Mouse (Mus musculus): ENCODE data around the gene Dpm2. TPM values are rescaled to one million over a fixed set of nuclear protein-coding genes. Genes with fewer than 3 reads are reported as not detected.

Gene Dpm2
- polyA plus RNA-seq, 1 experiment from 2014 or later: 111 TPM

DNA sequence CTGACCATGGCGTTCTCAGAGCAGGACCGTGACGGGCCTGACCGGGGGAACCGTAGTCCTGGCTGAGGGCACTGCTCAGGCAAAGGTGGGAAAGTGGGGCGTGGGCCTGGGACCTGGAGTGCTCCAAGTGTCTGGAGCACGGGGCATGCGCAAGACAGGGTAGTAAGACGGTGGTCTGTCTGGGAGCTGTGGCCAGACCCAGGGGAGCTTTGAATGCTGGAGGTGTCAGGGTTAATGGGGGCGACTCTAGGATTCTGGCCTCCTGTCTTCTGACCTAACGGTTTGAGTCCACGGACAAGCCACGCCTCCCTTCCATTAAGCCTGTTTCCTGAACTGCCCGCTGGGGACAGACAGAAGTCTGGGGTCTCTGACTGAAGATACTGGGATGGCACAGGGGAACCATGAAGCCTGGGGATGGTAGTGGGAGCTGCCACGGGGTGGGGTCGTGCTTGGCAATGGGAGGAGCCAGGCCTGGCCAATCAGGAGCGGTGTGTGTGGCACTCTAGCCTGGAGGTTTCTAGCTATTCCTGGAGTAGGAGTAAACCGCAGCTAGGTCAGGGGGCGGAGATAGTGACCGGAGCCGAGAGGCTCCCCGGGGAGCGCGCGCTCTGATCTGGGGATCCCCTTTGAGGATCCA, 37.6 kb downstream of the Dpm2 start:
- H3K9me3 ChIP-seq: peaks cover 2% of the 10 kb centered on the region; the same call in 1 of the 2 replicates
- peak overlapping the region; percentile 81 for H3K4me3 ChIP-seq
- H3K27me3 ChIP-seq (replicated peaks; ENCODE audit: low read depth, poor library complexity, severe bottlenecking): 0 out of 2 replicates have a peak, but pooled peaks cover 6% of the 10 kb centered on the region
- DNase-seq (ENCODE audit: low spot score): peak; percentile 81
- H3K36me3 ChIP-seq (replicated peaks): peaks cover 17% of the 10 kb centered on the region
- 5% methylated on average over 25 of the region's 25 CpGs for WGBS
- H3K27ac ChIP-seq (replicated peaks): peak overlapping the region; percentile 74
- peaks cover 55% of the 10 kb centered on the region for H3K4me1 ChIP-seq

- H3K9me3 ChIP-seq: peaks cover 2% of the 10 kb centered on the region; the same call in 1 of the 2 replicates
- H3K4me1 ChIP-seq: peaks cover 55% of the 10 kb centered on the region
- 35% methylated on average over 18 of the region's 18 CpGs for WGBS
- H3K27ac ChIP-seq (replicated peaks): peak overlapping the region; percentile 74
- peak overlapping the region; percentile 81 for H3K4me3 ChIP-seq
- DNase-seq (ENCODE audit: low spot score): no peak
- H3K36me3 ChIP-seq (replicated peaks): peaks cover 22% of the 10 kb centered on the region
- H3K27me3 ChIP-seq (replicated peaks; ENCODE audit: low read depth, poor library complexity, severe bottlenecking): 0 out of 2 replicates have a peak, but pooled peaks cover 6% of the 10 kb centered on the region
Measured at GRCm38 (mm10) chr2:32608778-32609435, 38.2 kb downstream of the Dpm2 start.

GRCm38 (mm10) chr2:32610610-32611229, 40.1 kb downstream of the Dpm2 start:
- H3K27ac ChIP-seq (replicated peaks): 0 out of 2 replicates have a peak overlapping the region, but pooled peaks have one; percentile 32
- H3K9me3 ChIP-seq: peaks cover 2% of the 10 kb centered on the region; the same call in 1 of the 2 replicates
- peaks cover 54% of the 10 kb centered on the region for H3K4me1 ChIP-seq
- peak; percentile 61 for DNase-seq (ENCODE audit: low spot score)
- H3K4me3 ChIP-seq: peak overlapping the region; percentile 50
- 18% methylated on average over 23 of the region's 23 CpGs for WGBS
- H3K27me3 ChIP-seq (replicated peaks; ENCODE audit: low read depth, poor library complexity, severe bottlenecking): 0 out of 2 replicates have a peak, but pooled peaks cover 6% of the 10 kb centered on the region
- H3K36me3 ChIP-seq (replicated peaks): peaks cover 37% of the 10 kb centered on the region

DNA sequence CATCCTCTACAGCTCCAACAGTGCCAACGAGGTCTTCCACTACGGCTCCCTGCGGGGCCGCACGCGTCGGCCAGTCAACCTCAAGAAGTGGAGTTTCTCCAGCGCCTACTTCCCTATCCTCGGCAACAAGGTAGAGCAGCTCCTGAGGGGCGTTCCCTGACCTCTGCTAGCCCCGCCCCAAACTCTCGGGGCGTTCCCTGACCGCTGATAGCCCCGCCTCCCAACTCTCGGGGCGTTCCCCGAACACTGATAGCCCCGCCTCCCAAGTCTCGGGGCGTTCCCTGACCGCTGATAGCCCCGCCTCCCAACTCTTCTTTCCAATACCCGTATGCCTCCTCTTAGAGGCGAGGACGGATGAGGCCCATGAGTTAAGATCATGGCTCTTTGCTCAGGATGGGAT, 41.6 kb downstream of the Dpm2 start:
- no peak overlapping the region for H3K27ac ChIP-seq (replicated peaks)
- H3K4me1 ChIP-seq: peaks cover 42% of the 10 kb centered on the region
- H3K36me3 ChIP-seq (replicated peaks): peaks cover 51% of the 10 kb centered on the region
- WGBS: 70% methylated on average over 26 of the region's 26 CpGs
- peaks cover 2% of the 10 kb centered on the region; the same call in 1 of the 2 replicates for H3K9me3 ChIP-seq
- 0 out of 2 replicates have a peak, but pooled peaks cover 6% of the 10 kb centered on the region for H3K27me3 ChIP-seq (replicated peaks; ENCODE audit: low read depth, poor library complexity, severe bottlenecking)
- no peak for DNase-seq (ENCODE audit: low spot score)
- H3K4me3 ChIP-seq: no peak overlapping the region

DNA sequence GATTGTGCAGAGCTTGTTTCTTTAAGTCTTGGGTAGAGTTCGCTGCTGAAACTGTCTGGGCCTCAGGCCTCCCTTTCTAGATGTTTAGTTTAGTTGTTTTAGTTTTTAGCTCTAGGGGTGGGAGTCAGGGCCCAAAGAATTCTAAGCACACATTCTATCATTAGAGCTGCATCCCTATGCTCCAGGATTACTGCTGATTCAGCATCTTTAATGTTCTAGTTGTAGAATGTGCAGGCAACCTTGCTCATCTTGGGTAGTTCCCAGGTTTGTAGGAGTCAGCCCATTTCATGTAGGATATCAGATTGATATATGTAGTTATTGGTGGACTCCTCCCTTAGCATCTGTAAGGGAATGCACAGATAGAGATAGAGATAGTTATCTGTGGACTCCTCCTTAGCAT, 46.5 kb downstream of the Dpm2 start:
- Histone ChIP-seq H3K4me1 (peaks cover 40% of the 10 kb centered on the region), H3K36me3 (replicated peaks) (peaks cover 67% of the 10 kb centered on the region), H3K4me3 (no peak overlapping the region), H3K27me3 (replicated peaks; ENCODE audit: low read depth, poor library complexity, severe bottlenecking) (no peaks in the 10 kb centered on the region), H3K27ac (replicated peaks) (no peak overlapping the region), H3K9me3 (peaks cover 7% of the 10 kb centered on the region; the same call in 1 of the 2 replicates)
- no peak for DNase-seq (ENCODE audit: low spot score)
- WGBS: 100% methylated on average over 1 of the region's 1 CpGs

GRCm38 (mm10) chr2:32617601-32618000, 46.9 kb downstream of the Dpm2 start:
- Histone ChIP-seq H3K36me3 (replicated peaks) (peaks cover 62% of the 10 kb centered on the region), H3K27ac (replicated peaks) (no peak overlapping the region), H3K4me3 (no peak overlapping the region), H3K9me3 (peaks cover 4% of the 10 kb centered on the region; the same call in 1 of the 2 replicates), H3K4me1 (peaks cover 42% of the 10 kb centered on the region), H3K27me3 (replicated peaks; ENCODE audit: low read depth, poor library complexity, severe bottlenecking) (no peaks in the 10 kb centered on the region)
- no peak for DNase-seq (ENCODE audit: low spot score)
- WGBS: 94% methylated on average over 4 of the region's 4 CpGs

GRCm38 (mm10) chr2:32618051-32618450, 47.4 kb downstream of the Dpm2 start:
- WGBS: 75% methylated on average over 9 of the region's 9 CpGs
- peaks cover 58% of the 10 kb centered on the region for H3K36me3 ChIP-seq (replicated peaks)
- H3K27me3 ChIP-seq (replicated peaks; ENCODE audit: low read depth, poor library complexity, severe bottlenecking): no peaks in the 10 kb centered on the region
- peaks cover 44% of the 10 kb centered on the region for H3K4me1 ChIP-seq
- peaks cover 4% of the 10 kb centered on the region; the same call in 1 of the 2 replicates for H3K9me3 ChIP-seq
- 0 out of 2 replicates have a peak overlapping the region, but pooled peaks have one; percentile 5 for H3K27ac ChIP-seq (replicated peaks)
- H3K4me3 ChIP-seq: no peak overlapping the region
- no peak for DNase-seq (ENCODE audit: low spot score)

DNA sequence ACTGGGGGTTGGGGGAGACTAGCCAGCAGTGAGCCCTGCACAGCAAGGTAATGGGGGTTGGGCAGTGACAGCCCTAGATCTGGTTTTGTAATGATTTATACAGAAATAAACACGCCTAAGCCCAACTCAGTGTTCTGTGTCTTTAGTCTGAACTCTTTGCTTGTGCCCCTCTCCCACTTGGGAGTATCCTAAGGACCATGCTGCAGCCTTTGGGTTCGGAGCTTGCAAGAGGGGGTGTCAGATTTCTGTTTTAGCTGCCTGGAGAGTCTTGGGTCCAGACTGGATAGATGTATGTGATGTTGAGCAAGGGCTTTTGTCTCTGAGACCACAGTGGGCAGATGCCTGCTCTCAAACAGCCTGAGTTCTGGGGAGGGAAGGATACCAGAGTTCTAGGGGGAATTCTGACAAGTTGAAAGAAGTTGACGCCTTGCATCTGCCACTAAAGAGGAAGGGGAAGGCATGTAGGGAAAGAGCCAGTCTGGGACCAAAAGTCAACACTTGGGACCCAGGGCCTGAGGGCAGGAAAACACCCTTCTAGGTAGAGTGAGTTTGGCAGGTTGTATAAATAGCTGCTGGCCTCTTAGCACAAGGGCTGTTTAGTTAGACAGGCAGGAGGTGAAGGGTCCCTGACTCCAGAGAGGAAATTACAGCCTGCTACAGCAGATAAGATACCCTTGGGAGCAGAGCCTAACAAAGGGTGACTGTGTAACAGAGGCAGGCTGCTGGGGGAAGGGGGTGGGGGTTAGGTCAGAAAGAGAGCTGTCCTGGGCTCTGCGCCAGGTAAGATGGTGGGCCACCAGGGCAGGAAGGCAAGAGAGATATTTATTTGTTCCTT, 50.2 kb downstream of the Dpm2 start:
- H3K27ac ChIP-seq (replicated peaks): peak overlapping the region; percentile 87
- peak overlapping the region; percentile 30 for H3K4me3 ChIP-seq
- 20% methylated on average over 4 of the region's 4 CpGs for WGBS

GRCm38 (mm10) chr2:32621517-32621859, 50.8 kb downstream of the Dpm2 start, which contains the start of gene Ak1:
Gene Ak1, plus strand, starts transcription at chr2:32621758.
- Histone ChIP-seq H3K36me3 (replicated peaks) (peaks cover 29% of the 10 kb centered on the region), H3K27ac (replicated peaks) (peak within 1 kb of the TSS; percentile 87), H3K9me3 (peaks cover 4% of the 10 kb centered on the region; the same call in 1 of the 2 replicates), H3K27me3 (replicated peaks; ENCODE audit: low read depth, poor library complexity, severe bottlenecking) (no peaks in the 10 kb centered on the region), H3K4me1 (peaks cover 72% of the 10 kb centered on the region), H3K4me3 (peak within 1 kb of the TSS; percentile 30)
- 18% methylated on average over 7 of the region's 7 CpGs for WGBS
- no peak for DNase-seq (ENCODE audit: low spot score)

More for the DNA sequence above, 50.2 kb downstream of the Dpm2 start:
- Histone ChIP-seq H3K36me3 (replicated peaks) (peaks cover 33% of the 10 kb centered on the region), H3K9me3 (peaks cover 4% of the 10 kb centered on the region; the same call in 1 of the 2 replicates), H3K27me3 (replicated peaks; ENCODE audit: low read depth, poor library complexity, severe bottlenecking) (no peaks in the 10 kb centered on the region), H3K4me1 (peaks cover 66% of the 10 kb centered on the region)
- peak; percentile 76 for DNase-seq (ENCODE audit: low spot score)
